Mouse (Mus musculus) ES-Bruce4 (cell line): ENCODE measurements around the gene Myo15b.

Experiments
- CTCF ChIP-seq: IDR thresholded peaks from one replicate; pipeline ENCODE4 v1.8.1; 2011; ENCODE audit warnings: low read depth, low read length
- EP300 ChIP-seq: IDR thresholded peaks from 2 replicates; pipeline ENCODE4 v1.6.1; 2011; ENCODE audit warnings: low read depth, low read length; ENCODE audit not compliant: insufficient read depth
- POLR2A ChIP-seq: IDR thresholded peaks from one replicate; pipeline ENCODE4 v1.8.1; 2011; ENCODE audit warnings: low read length; ENCODE audit not compliant: insufficient read depth

- TF ChIP-seq CTCF (no peak), EP300 (no peak), POLR2A (no peak)
Measured at GRCm38 (mm10) chr11:115899486-115900266, 41.5 kb downstream of the Myo15b start, which contains the start of gene Smim5.
